Mouse (Mus musculus) hindbrain, postnatal 0 days (tissue): ENCODE data around the gene Zdhhc12. TPM values are rescaled to one million over a fixed set of nuclear protein-coding genes. Genes with fewer than 3 reads are reported as not detected.

Source experiments
- ATAC-seq: fragments of 200-750 bp; cut with Nextera tagmentation; 2 replicates; pipeline ENCODE4 v1.8.0; 2017; ENCODE audit warnings: mild to moderate bottlenecking, moderate TSS enrichment, moderate library complexity
- DNase-seq: peaks from one replicate; pipeline ENCODE4 v3.0.0-alpha.2; 2015; ENCODE audit warnings: low spot score
- H3K27ac ChIP-seq: fragments of 300-500 bp; sonication (generic); 2 replicates; pipeline ENCODE4 v1.5.1; 2014; ENCODE audit warnings: mild to moderate bottlenecking
- H3K27me3 ChIP-seq: fragments of 300-500 bp; sonication (generic); 2 replicates; pipeline ENCODE4 v1.6.1; 2014; ENCODE audit warnings: low read length, mixed read lengths; ENCODE audit not compliant: insufficient read depth
- H3K36me3 ChIP-seq: fragments of 300-500 bp; sonication (generic); 2 replicates; pipeline ENCODE4 v1.6.1; 2014; ENCODE audit warnings: low read length, mixed read lengths; ENCODE audit not compliant: insufficient read depth
- H3K4me1 ChIP-seq: fragments of 300-500 bp; sonication (generic); 2 replicates; pipeline ENCODE4 v1.6.1; 2014; ENCODE audit warnings: antibody characterized with exemption, low read length, mixed read lengths; ENCODE audit not compliant: insufficient read depth
- H3K4me2 ChIP-seq: fragments of 300-500 bp; sonication (generic); 2 replicates; pipeline ENCODE4 v1.6.1; 2014; ENCODE audit warnings: low read depth, mild to moderate bottlenecking, low read length, moderate library complexity, mixed read lengths
- H3K4me3 ChIP-seq: fragments of 300-500 bp; sonication (generic); 2 replicates; pipeline ENCODE4 v1.5.1; 2014; ENCODE audit warnings: low read length
- H3K9ac ChIP-seq: fragments of 300-500 bp; sonication (generic); replicated peaks from 2 replicates; pipeline ENCODE4 v1.6.1; 2014; ENCODE audit warnings: mild to moderate bottlenecking, low read length, moderate library complexity, mixed read lengths
- H3K9me3 ChIP-seq: fragments of 300-500 bp; sonication (generic); 2 replicates; pipeline ENCODE4 v1.6.1; 2016; ENCODE audit warnings: low read length, mixed read lengths
- CTCF ChIP-seq: IDR thresholded peaks from 2 replicates; pipeline ENCODE4 v1.5.1; 2016; ENCODE audit warnings: antibody characterized with exemption, control low read depth, low read depth
- WGBS: fragments of 180-500 bp; shearing (Covaris S2); extraction: QIAGEN DNeasy Blood & Tissue Kit; methylation state at CpG from one replicate; pipeline ENCODE4 v1.1.7; 2014; 5-methylcytosine and 5-hydroxymethylcytosine counted together
- polyA plus RNA-seq: library from polyadenylated mRNA; unstranded; fragments of >200 nt; fragmentation: Nextera tagmentation; extraction: Ambion mirVana; gene quantifications from 2 replicates; pipeline ENCODE4 v1.2.1, GENCODE M21; 2015
- total RNA-seq: library from RNA; depleted of rRNA; stranded (reverse); fragments of >200 nt; gene quantifications from 2 replicates; pipeline ENCODE4 v1.2.3, GENCODE M21; 2014

The Zdhhc12 gene
- total and polyA plus RNA-seq, 2 experiments from 2014 or later: 30.2 to 35.0 TPM

DNA sequence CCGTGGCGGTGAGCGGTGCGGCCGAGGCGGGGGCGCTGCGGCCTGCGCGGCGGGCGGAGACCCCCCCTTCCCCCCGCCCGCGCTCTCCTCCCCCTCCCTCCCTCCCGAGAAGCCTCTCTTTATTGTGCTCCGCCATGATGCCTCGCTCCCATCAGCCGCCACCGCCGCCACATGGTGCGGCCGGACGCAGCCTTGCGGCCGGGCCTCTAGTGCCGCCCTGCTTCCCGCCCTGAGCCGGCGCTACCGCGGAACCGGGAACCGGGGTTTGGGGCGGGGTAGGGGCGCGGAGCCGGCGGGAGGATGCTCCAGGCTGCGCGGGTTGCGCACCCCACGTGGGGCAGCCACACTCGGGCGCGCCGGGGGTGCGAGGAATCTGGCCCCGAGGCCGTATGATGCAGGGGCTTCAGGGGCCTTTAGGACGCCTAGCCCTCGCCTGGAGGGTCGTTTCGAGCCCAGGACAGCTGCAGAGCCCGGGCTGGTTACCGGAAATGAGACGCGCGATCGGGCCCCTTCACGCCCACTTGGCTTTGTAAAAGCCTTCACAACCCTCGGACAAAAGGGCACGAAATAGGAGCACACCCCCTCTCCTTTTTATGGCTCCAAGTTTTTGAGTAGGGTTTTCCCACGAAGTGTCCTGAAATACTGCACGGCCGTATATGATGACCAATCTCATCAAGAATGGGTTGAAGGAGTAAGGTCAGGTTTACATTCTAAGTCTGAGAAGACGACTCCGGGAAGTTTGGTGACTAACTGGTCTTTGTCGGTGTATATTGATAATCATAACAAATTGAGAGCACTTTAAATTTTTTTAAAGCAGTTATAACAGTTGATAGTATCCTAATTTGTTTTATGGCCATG is 26.2 kb downstream of the Zdhhc12 start:
- peaks cover 3% of the 10 kb centered on the region; the same call in 1 of the 2 replicates for H3K4me1 ChIP-seq
- DNase-seq: peak; percentile 71
- under 1% methylated on average over 50 of the region's 69 CpGs for WGBS
- H3K9ac ChIP-seq: peak overlapping the region; percentile 96
- TF ChIP-seq CTCF: no peak
- H3K4me2 ChIP-seq: peak overlapping the region; percentile 76
- no peaks in the 10 kb centered on the region for H3K27me3 ChIP-seq
- peak overlapping the region; percentile 100 for H3K4me3 ChIP-seq
- no peaks in the 10 kb centered on the region for H3K9me3 ChIP-seq
- peak overlapping the region; percentile 99 for H3K27ac ChIP-seq
- H3K36me3 ChIP-seq: peaks cover 12% of the 10 kb centered on the region; the same call in 1 of the 2 replicates
- ATAC-seq: peak; percentile 39; the same call in 1 of the 2 replicates

DNA sequence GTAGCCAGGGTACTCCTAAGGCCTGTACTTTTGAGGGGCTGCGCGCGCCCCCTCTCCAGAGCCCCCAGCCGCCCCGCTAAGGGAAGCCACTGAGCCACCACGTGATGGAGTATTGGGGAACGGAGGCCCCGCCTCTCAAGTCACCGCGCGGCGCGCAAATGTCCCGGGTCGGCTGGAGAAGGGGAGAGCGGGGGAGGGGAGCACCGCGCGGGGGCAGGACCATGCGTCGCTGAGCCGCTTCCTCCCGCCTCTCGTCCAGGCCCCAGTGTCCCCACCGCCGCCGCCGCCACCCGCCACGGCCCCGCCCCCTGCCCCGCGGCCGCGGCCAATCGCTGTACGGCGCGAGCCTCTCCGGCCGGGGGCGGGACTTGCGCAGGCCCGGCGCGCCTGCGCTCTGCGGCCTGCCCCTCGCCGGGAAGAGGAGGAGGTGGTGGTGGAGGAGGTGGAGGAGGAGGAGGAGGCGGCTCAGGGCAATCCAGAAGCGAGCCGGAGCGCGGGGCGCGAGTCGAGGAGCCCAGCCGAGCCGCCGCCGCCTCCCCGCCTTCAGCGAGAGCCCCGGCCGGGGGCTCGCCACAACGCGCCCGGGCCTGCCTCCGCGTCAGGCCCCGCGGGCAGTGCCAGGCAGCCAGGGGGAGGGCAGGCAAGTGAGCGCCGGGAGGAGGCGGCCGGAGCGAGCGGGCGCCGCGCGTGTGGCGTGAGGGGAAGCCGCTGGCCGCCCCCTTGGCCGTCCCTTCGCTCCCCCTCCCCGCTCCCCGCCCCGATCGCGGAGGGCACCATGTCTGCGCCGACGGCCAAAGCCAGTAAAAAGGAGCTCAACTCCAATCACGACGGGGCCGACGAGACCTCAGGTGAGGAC is 27.2 kb downstream of the Zdhhc12 start:
- H3K27ac ChIP-seq: peak overlapping the region; percentile 99
- H3K9me3 ChIP-seq: no peaks in the 10 kb centered on the region
- H3K4me2 ChIP-seq: peak overlapping the region; percentile 76
- peak; percentile 96 for ATAC-seq
- TF ChIP-seq CTCF: no peak
- H3K4me3 ChIP-seq: peak overlapping the region; percentile 100
- WGBS: under 1% methylated on average over 59 of the region's 101 CpGs
- no peaks in the 10 kb centered on the region for H3K27me3 ChIP-seq
- H3K4me1 ChIP-seq: peaks cover 3% of the 10 kb centered on the region; the same call in 1 of the 2 replicates
- H3K9ac ChIP-seq: peak overlapping the region; percentile 96
- DNase-seq: peak; percentile 98
- peaks cover 12% of the 10 kb centered on the region; the same call in 1 of the 2 replicates for H3K36me3 ChIP-seq

DNA sequence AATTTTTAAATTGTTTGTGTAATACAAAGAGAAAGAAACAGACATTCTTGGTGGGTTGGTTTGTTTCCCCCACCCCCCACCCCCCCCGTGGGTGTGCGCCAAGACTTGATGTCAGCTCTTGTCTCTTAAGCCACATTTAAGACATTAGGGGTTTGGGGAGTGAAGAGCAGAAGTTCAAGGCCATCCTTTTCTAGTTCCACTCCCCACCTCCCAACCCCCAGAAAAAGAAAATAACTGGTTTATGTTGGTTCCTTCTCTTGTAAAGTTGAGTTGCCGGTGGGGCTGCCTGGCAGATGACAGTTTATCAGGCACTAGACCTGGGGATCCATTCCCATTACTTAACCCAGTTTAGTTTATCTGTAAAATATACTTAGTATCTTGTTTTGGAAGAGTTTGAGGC is 29.1 kb downstream of the Zdhhc12 start:
- H3K4me3 ChIP-seq: no peak overlapping the region
- no peaks in the 10 kb centered on the region for H3K27me3 ChIP-seq
- peaks cover 3% of the 10 kb centered on the region; the same call in 1 of the 2 replicates for H3K4me1 ChIP-seq
- ATAC-seq: no peak
- 0 out of 2 replicates have a peak overlapping the region, but pooled peaks have one; percentile 85 for H3K4me2 ChIP-seq
- DNase-seq: no peak
- H3K36me3 ChIP-seq: peaks cover 5% of the 10 kb centered on the region; the same call in 1 of the 2 replicates
- no peak overlapping the region for H3K9ac ChIP-seq
- 35% methylated on average over 3 of the region's 3 CpGs for WGBS
- no peak overlapping the region for H3K27ac ChIP-seq
- no peaks in the 10 kb centered on the region for H3K9me3 ChIP-seq
- TF ChIP-seq CTCF: no peak

GRCm38 (mm10) chr2:30063791-30064190 is 29.7 kb downstream of the Zdhhc12 start:
- Histone ChIP-seq H3K36me3 (0 out of 2 replicates have a peak, but pooled peaks cover 5% of the 10 kb centered on the region), H3K27me3 (no peaks in the 10 kb centered on the region), H3K27ac (no peak overlapping the region), H3K9ac (no peak overlapping the region), H3K4me2 (peak overlapping the region; percentile 85), H3K9me3 (no peaks in the 10 kb centered on the region), H3K4me3 (0 out of 2 replicates have a peak overlapping the region, but pooled peaks have one; percentile 49), H3K4me1 (peaks cover 3% of the 10 kb centered on the region; the same call in 1 of the 2 replicates)
- TF ChIP-seq CTCF: no peak
- ATAC-seq: no peak
- 12% methylated on average over 3 of the region's 3 CpGs for WGBS
- DNase-seq: no peak

GRCm38 (mm10) chr2:30063235-30063634 is 30.2 kb downstream of the Zdhhc12 start:
- no peak for TF ChIP-seq CTCF
- peak overlapping the region; percentile 76; the same call in 1 of the 2 replicates for H3K27ac ChIP-seq
- H3K9ac ChIP-seq: peak overlapping the region; percentile 47
- 6% methylated on average over 8 of the region's 8 CpGs for WGBS
- H3K36me3 ChIP-seq: no peaks in the 10 kb centered on the region
- H3K4me3 ChIP-seq: peak overlapping the region; percentile 49
- no peaks in the 10 kb centered on the region for H3K9me3 ChIP-seq
- no peak for ATAC-seq
- no peaks in the 10 kb centered on the region for H3K27me3 ChIP-seq
- DNase-seq: no peak
- H3K4me2 ChIP-seq: peak overlapping the region; percentile 85
- H3K4me1 ChIP-seq: peaks cover 3% of the 10 kb centered on the region; the same call in 1 of the 2 replicates

GRCm38 (mm10) chr2:30062249-30063093 is 31.0 kb downstream of the Zdhhc12 start:
- Histone ChIP-seq H3K4me3 (peak overlapping the region; percentile 49), H3K4me1 (peaks cover 3% of the 10 kb centered on the region; the same call in 1 of the 2 replicates), H3K27ac (peak overlapping the region; percentile 76), H3K4me2 (peak overlapping the region; percentile 85), H3K9ac (peak overlapping the region; percentile 47), H3K36me3 (no peaks in the 10 kb centered on the region), H3K27me3 (no peaks in the 10 kb centered on the region), H3K9me3 (no peaks in the 10 kb centered on the region)
- TF ChIP-seq CTCF: no peak
- no peak for ATAC-seq
- DNase-seq: peak; percentile 63
- WGBS: 0% methylated on average over 40 of the region's 40 CpGs
